Mouse (Mus musculus): Measurements from ENCODE around the gene Dnah6. TPM values are rescaled to one million over a fixed set of nuclear protein-coding genes. Genes with fewer than 3 reads are reported as not detected.

Gene Dnah6
- polyA plus RNA-seq (2014; fragmentation: Nextera tagmentation; extraction: Ambion mirVana), result 0.14 and 0.15 TPM in 2 replicates

DNA sequence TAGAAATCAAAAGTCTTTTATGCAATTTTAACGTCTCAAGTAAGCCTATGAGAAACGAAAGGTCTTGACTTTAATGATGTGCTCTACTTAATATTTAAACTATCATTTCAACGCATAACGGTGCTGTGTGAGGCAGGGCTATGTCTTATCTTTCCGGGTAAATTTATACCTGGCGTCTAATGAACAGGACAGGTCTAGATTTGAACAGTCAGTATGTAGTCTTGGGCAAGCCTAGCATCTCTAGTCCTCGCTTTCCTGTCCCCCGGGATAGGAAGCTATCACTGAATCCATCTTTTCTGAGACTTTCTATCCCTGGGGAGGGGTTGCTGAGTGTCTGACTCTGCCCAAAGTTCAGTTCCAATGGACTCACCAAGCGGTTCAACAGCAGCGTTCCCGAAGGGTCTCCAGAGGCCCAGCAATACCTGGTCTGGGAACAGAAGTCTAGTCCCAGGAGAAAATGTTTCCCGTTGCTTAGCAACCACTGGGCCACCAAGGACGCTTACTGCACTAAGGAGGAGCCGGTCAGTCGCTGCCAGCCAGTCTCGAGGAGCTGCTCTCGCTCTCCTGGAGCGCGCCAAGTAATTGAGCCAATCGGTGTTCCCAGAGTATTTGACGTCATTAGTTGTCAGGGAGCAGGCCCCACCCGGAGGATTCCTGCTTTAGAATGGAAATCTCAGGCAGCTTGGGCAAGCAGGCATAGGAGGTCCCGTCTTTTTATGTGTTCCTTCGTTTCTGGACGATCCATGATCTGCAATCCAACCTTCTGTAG, at the start of gene Dnah6:
Gene Dnah6 (minus strand): TSS at position 463 of the 769 bp plus-strand sequence.
- Histone ChIP-seq H3K36me3 (ENCODE audit: control insufficient read depth, insufficient read depth, low read length) (no peaks in the 10 kb centered on the region), H3K4me1 (ENCODE audit: control insufficient read depth in 2 of 2, insufficient read depth in 2 of 2, low read length in 2 of 2) (peaks cover 9 to 11% of the 10 kb centered on the region in 2 experiments; a peak in 2 of 4 replicates), H3K9ac (ENCODE audit: low read length) (peak within 1 kb of the TSS; percentile 74), H3K4me2 (ENCODE audit: low read length) (peak within 1 kb of the TSS; percentile 79), H3K9me3 (ENCODE audit: control insufficient read depth, low read length) (no peaks in the 10 kb centered on the region), H3K27ac (replicated peaks in 1 of 2; ENCODE audit: control insufficient read depth in 1 of 2, insufficient read depth in 1 of 2, low read depth in 2 of 2, low read length in 2 of 2) (peak within 1 kb of the TSS; percentile 93 to 94), H3K4me3 (ENCODE audit: control insufficient read depth in 1 of 2, insufficient read depth in 1 of 2, low read depth in 1 of 2, low read length in 2 of 2) (peak within 1 kb of the TSS; percentile 31 to 39), H3K27me3 (ENCODE audit: control insufficient read depth, insufficient read depth, low read length) (no peaks in the 10 kb centered on the region)
- peak; percentile 93 for ATAC-seq (ENCODE audit: insufficient number of reproducible peaks, insufficient read depth, low FRiP score, low read depth)
- 37% methylated on average over 25 of the region's 25 CpGs for WGBS

DNA sequence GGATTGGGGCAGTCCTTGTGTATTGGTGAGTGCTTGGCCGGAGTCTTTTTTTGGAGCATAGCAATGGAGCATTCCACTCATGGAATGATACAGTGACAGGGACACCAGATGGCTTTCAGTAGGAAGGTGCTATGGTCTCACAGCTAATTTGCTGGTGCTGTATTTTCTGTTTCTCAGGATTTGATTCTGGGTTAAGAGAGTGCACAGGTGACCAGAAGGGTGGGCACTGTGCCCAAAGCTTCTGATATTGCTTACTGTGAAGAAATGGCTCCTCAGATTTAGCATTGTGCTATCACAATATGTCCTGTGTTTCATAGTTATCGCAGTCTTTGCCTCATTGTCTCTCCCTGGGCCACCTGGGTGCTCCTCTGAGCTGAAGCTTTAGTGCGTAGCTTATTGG, 47.9 kb upstream of the Dnah6 start:
- Histone ChIP-seq H3K9ac (ENCODE audit: low read length) (no peak overlapping the region), H3K4me2 (ENCODE audit: low read length) (no peak overlapping the region), H3K9me3 (ENCODE audit: control insufficient read depth, low read length) (no peaks in the 10 kb centered on the region), H3K4me1 (ENCODE audit: control insufficient read depth in 2 of 2, insufficient read depth in 2 of 2, low read length in 2 of 2) (no peaks in the 10 kb centered on the region; a peak in 1 of 4 replicates), H3K27ac (replicated peaks in 1 of 2; ENCODE audit: control insufficient read depth in 1 of 2, insufficient read depth in 1 of 2, low read depth in 2 of 2, low read length in 2 of 2) (no peak overlapping the region), H3K36me3 (ENCODE audit: control insufficient read depth, insufficient read depth, low read length) (peaks cover 93% of the 10 kb centered on the region), H3K27me3 (ENCODE audit: control insufficient read depth, insufficient read depth, low read length) (no peaks in the 10 kb centered on the region), H3K4me3 (ENCODE audit: control insufficient read depth in 1 of 2, insufficient read depth in 1 of 2, low read depth in 1 of 2, low read length in 2 of 2) (no peak overlapping the region)
- WGBS, result 91% methylated on average over 3 of the region's 3 CpGs
- no peak for ATAC-seq (ENCODE audit: insufficient number of reproducible peaks, insufficient read depth, low FRiP score, low read depth)

DNA sequence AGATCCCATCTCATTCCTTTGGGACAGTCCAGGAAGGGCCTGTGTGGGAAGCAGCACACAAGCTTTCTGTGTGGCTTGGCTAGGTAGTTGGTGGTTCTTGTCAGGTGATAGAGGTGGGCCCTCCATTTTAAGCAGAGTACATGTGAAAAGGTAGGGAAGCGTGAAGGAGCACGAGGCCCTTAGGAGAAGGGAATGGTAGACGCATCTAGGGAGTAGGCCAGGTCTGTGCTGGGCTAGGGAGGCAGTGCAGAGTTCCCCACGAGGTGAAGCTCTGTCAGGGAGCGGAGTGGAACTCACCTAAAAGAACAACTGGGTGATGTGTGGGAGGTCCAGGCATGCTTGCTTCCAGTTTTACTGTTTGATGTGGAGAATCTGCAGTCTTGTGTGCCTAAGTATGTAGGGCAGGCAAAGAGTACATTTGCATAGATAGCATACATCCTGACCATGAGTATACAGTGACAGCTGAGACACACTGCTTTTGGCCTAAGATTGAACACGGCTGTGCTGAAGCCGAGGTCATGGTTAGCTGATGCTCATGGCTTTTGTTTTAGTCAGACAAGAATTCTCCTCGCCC, 46.4 kb upstream of the Dnah6 start:
- WGBS, result 85% methylated on average over 8 of the region's 8 CpGs
- Histone ChIP-seq H3K4me3 (ENCODE audit: control insufficient read depth in 1 of 2, insufficient read depth in 1 of 2, low read depth in 1 of 2, low read length in 2 of 2) (no peak overlapping the region), H3K27ac (replicated peaks in 1 of 2; ENCODE audit: control insufficient read depth in 1 of 2, insufficient read depth in 1 of 2, low read depth in 2 of 2, low read length in 2 of 2) (no peak overlapping the region), H3K27me3 (ENCODE audit: control insufficient read depth, insufficient read depth, low read length) (no peaks in the 10 kb centered on the region), H3K9ac (ENCODE audit: low read length) (no peak overlapping the region), H3K4me2 (ENCODE audit: low read length) (no peak overlapping the region), H3K36me3 (ENCODE audit: control insufficient read depth, insufficient read depth, low read length) (peaks cover 92% of the 10 kb centered on the region), H3K4me1 (ENCODE audit: control insufficient read depth in 2 of 2, insufficient read depth in 2 of 2, low read length in 2 of 2) (no peaks in the 10 kb centered on the region; a peak in 1 of 4 replicates), H3K9me3 (ENCODE audit: control insufficient read depth, low read length) (no peaks in the 10 kb centered on the region)
- ATAC-seq (ENCODE audit: insufficient number of reproducible peaks, insufficient read depth, low FRiP score, low read depth), result no peak

DNA sequence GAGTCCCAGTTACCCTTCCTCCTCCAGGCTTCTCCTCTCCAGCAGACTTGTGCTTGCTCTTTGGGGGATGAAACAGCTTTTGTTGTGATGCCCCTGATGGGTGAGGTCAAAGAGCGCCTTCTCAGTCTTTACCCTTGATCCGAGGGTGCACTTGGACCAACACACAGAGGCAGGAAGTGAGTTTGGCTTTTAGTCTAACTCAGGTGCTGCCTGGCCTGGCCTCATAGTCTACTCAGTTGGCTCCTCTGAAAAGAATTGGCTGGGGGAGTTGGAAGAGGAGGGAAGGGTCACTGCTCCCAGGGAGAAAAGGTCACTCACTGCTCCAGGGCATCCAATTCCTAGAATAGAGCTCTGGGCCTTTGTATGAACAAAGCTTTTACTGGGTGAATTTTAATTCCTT, 43.4 kb upstream of the Dnah6 start:
- Histone ChIP-seq H3K4me1 (ENCODE audit: control insufficient read depth in 2 of 2, insufficient read depth in 2 of 2, low read length in 2 of 2) (no peaks in the 10 kb centered on the region; a peak in 1 of 4 replicates), H3K36me3 (ENCODE audit: control insufficient read depth, insufficient read depth, low read length) (peaks cover 92% of the 10 kb centered on the region), H3K27ac (replicated peaks in 1 of 2; ENCODE audit: control insufficient read depth in 1 of 2, insufficient read depth in 1 of 2, low read depth in 2 of 2, low read length in 2 of 2) (no peak overlapping the region), H3K9ac (ENCODE audit: low read length) (no peak overlapping the region), H3K4me2 (ENCODE audit: low read length) (no peak overlapping the region), H3K4me3 (ENCODE audit: control insufficient read depth in 1 of 2, insufficient read depth in 1 of 2, low read depth in 1 of 2, low read length in 2 of 2) (no peak overlapping the region), H3K27me3 (ENCODE audit: control insufficient read depth, insufficient read depth, low read length) (no peaks in the 10 kb centered on the region), H3K9me3 (ENCODE audit: control insufficient read depth, low read length) (no peaks in the 10 kb centered on the region)
- WGBS, result 84% methylated on average over 2 of the region's 2 CpGs
- no peak for ATAC-seq (ENCODE audit: insufficient number of reproducible peaks, insufficient read depth, low FRiP score, low read depth)

DNA sequence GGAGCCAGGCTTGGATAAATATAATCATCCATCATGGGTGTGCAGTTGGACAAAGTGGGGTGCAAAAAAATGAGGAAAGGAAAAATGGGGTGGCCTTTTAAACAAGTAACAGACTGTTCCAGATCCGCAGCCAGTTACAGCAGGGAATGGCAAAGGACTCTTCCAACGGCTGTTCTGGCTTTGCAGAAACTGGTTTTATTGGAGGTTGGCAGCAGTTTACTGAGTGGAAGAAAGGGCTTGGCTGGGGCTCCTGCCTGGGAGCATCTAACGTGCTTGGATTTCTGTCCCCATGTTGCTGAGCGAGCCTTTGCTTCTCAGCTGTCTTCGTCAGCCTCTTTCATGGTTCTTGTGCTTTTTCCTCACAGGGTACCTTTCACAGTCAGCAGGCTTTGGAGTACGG, 38.7 kb upstream of the Dnah6 start:
- H3K36me3 ChIP-seq (ENCODE audit: control insufficient read depth, insufficient read depth, low read length), result peaks cover 89% of the 10 kb centered on the region
- no peak overlapping the region for H3K27ac ChIP-seq (replicated peaks in 1 of 2; ENCODE audit: control insufficient read depth in 1 of 2, insufficient read depth in 1 of 2, low read depth in 2 of 2, low read length in 2 of 2)
- H3K4me3 ChIP-seq (ENCODE audit: control insufficient read depth in 1 of 2, insufficient read depth in 1 of 2, low read depth in 1 of 2, low read length in 2 of 2), result no peak overlapping the region
- no peak overlapping the region for H3K9ac ChIP-seq (ENCODE audit: low read length)
- H3K4me2 ChIP-seq (ENCODE audit: low read length), result no peak overlapping the region
- WGBS, result 84% methylated on average over 6 of the region's 6 CpGs
- no peaks in the 10 kb centered on the region for H3K9me3 ChIP-seq (ENCODE audit: control insufficient read depth, low read length)
- H3K4me1 ChIP-seq (ENCODE audit: control insufficient read depth in 2 of 2, insufficient read depth in 2 of 2, low read length in 2 of 2), result peaks cover 0 to under 1% of the 10 kb centered on the region in 2 experiments; a peak in 2 of 4 replicates
- no peaks in the 10 kb centered on the region for H3K27me3 ChIP-seq (ENCODE audit: control insufficient read depth, insufficient read depth, low read length)
- ATAC-seq (ENCODE audit: insufficient number of reproducible peaks, insufficient read depth, low FRiP score, low read depth), result no peak

DNA sequence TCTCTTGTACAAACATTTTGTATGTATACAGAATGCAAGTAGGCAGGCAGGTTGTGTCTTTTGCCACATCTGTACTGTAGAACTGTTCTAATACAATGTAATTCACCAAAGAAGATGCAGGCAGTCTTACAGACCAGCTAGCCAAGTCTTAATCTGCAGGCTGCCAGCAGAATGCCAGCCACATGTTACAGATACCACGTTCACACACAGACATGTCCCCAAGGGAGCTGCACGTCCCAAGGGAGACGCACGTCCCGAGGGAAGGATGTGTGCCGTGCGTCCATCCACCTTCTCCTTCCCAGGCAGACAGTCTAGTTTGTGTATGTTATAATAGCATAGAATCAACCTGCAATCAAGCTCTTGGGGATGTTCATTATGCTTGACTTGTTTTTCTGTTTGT, 35.6 kb upstream of the Dnah6 start:
- ATAC-seq (ENCODE audit: insufficient number of reproducible peaks, insufficient read depth, low FRiP score, low read depth), result no peak
- no peak overlapping the region for H3K27ac ChIP-seq (replicated peaks in 1 of 2; ENCODE audit: control insufficient read depth in 1 of 2, insufficient read depth in 1 of 2, low read depth in 2 of 2, low read length in 2 of 2)
- no peak overlapping the region for H3K9ac ChIP-seq (ENCODE audit: low read length)
- H3K4me2 ChIP-seq (ENCODE audit: low read length), result no peak overlapping the region
- peaks cover 59% of the 10 kb centered on the region for H3K36me3 ChIP-seq (ENCODE audit: control insufficient read depth, insufficient read depth, low read length)
- no peak overlapping the region for H3K4me3 ChIP-seq (ENCODE audit: control insufficient read depth in 1 of 2, insufficient read depth in 1 of 2, low read depth in 1 of 2, low read length in 2 of 2)
- H3K9me3 ChIP-seq (ENCODE audit: control insufficient read depth, low read length), result no peaks in the 10 kb centered on the region
- H3K4me1 ChIP-seq (ENCODE audit: control insufficient read depth in 2 of 2, insufficient read depth in 2 of 2, low read length in 2 of 2), result peaks cover 9 to 21% of the 10 kb centered on the region in 2 experiments; a peak in 3 of 4 replicates
- 94% methylated on average over 7 of the region's 7 CpGs for WGBS
- no peaks in the 10 kb centered on the region for H3K27me3 ChIP-seq (ENCODE audit: control insufficient read depth, insufficient read depth, low read length)

DNA sequence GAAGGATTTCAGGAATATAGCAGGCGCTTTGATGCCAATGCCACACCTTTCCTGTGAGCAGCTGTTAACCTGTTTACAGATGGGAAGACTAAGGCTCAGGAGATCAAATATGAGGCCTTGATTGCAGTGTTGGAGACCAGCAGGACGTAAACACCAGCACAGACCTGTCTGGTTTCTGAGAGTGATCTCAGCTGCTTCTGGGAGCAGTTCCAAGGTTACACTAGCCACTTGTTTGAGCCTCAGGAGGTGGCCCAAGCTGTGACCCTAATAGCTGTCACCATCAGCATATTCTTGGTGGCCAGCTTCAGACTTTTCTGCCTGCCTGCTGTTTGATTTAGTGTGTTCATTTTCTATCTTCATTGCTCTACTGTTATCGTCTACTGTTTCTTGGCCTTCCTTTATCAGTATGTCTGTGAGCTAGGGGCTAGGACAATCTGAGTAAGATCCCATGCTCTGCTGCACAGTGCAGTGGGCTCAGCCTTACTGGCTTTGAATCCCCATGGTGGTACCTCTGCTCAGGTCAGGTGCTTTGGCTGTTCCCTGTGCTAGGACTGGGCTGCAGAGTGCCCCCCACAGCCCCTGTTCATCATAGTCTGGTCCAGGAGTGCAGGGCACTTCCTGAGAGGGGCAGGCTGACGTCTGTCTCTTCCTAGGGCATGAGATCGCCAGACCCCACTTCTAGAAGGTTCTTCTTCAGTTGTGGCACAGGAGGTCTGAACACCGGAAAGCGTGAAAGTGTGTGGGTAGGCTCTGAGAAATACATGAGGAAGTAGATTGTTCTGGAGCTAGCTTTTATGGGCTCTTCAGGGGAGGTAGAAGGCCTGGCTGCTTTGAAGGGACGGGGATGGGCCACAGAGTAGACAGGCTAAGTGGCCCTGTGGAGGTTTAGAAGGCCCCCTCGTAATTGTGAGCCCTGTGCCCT, 33.1 kb upstream of the Dnah6 start:
- 65% methylated on average over 9 of the region's 9 CpGs for WGBS
- Histone ChIP-seq H3K4me1 (ENCODE audit: control insufficient read depth in 2 of 2, insufficient read depth in 2 of 2, low read length in 2 of 2) (peaks cover 9 to 29% of the 10 kb centered on the region in 2 experiments; a peak in 3 of 4 replicates), H3K27me3 (ENCODE audit: control insufficient read depth, insufficient read depth, low read length) (no peaks in the 10 kb centered on the region), H3K9ac (ENCODE audit: low read length) (no peak overlapping the region), H3K9me3 (ENCODE audit: control insufficient read depth, low read length) (no peaks in the 10 kb centered on the region), H3K4me3 (ENCODE audit: control insufficient read depth in 1 of 2, insufficient read depth in 1 of 2, low read depth in 1 of 2, low read length in 2 of 2) (no peak overlapping the region), H3K27ac (replicated peaks in 1 of 2; ENCODE audit: control insufficient read depth in 1 of 2, insufficient read depth in 1 of 2, low read depth in 2 of 2, low read length in 2 of 2) (0 out of 4 replicates have a peak overlapping the region, but pooled peaks have one; percentile 9 to 17), H3K36me3 (ENCODE audit: control insufficient read depth, insufficient read depth, low read length) (peaks cover 34% of the 10 kb centered on the region), H3K4me2 (ENCODE audit: low read length) (no peak overlapping the region)
- ATAC-seq (ENCODE audit: insufficient number of reproducible peaks, insufficient read depth, low FRiP score, low read depth), result peak; percentile 64; the same call in 1 of the 2 replicates
